Mouse (Mus musculus) limb, embryonic 14.5 days (tissue): ENCODE results near the gene Lef1. TPM values are rescaled to one million over a fixed set of nuclear protein-coding genes. Genes with fewer than 3 reads are reported as not detected.

Source experiments
- ATAC-seq: fragments of 200-750 bp; cut with Nextera tagmentation; 2 replicates; pipeline ENCODE4 v1.8.0; 2017; ENCODE audit warnings: low read depth, moderate number of reproducible peaks, moderate TSS enrichment; ENCODE audit not compliant: low FRiP score
- DNase-seq: peaks from one replicate; pipeline ENCODE4 v3.0.0-alpha.2; 2015; ENCODE audit warnings: low spot score
- H3K27ac ChIP-seq: fragments of 300-500 bp; sonication (generic); replicated peaks from 2 replicates; pipeline ENCODE4 v1.5.1; 2014; ENCODE audit warnings: low read depth, mild to moderate bottlenecking, low read length, moderate library complexity, mixed read lengths
- H3K27me3 ChIP-seq: fragments of 300-500 bp; sonication (generic); 2 replicates; pipeline ENCODE4 v1.6.1; 2014; ENCODE audit warnings: low read length, mixed read lengths; ENCODE audit not compliant: control insufficient read depth, insufficient read depth
- H3K36me3 ChIP-seq: fragments of 300-500 bp; sonication (generic); 2 replicates; pipeline ENCODE4 v1.6.1; 2014; ENCODE audit warnings: mild to moderate bottlenecking, low read length, moderate library complexity, mixed read lengths; ENCODE audit not compliant: control insufficient read depth, insufficient read depth
- H3K4me1 ChIP-seq: fragments of 300-500 bp; sonication (generic); 2 replicates; pipeline ENCODE4 v1.6.1; 2014; ENCODE audit warnings: antibody characterized with exemption, low read length, mixed read lengths; ENCODE audit not compliant: control insufficient read depth, insufficient read depth
- H3K4me2 ChIP-seq: fragments of 300-500 bp; sonication (generic); replicated peaks from 2 replicates; pipeline ENCODE4 v1.6.1; 2014; ENCODE audit warnings: low read depth, mild to moderate bottlenecking, low read length, moderate library complexity; ENCODE audit not compliant: severe bottlenecking
- H3K4me3 ChIP-seq: fragments of 300-500 bp; sonication (generic); replicated peaks from 2 replicates; pipeline ENCODE4 v1.5.1; 2014; ENCODE audit warnings: low read length
- H3K9ac ChIP-seq: fragments of 300-500 bp; sonication (generic); 2 replicates; pipeline ENCODE4 v1.6.1; 2014; ENCODE audit warnings: mild to moderate bottlenecking, low read depth, low read length, moderate library complexity; ENCODE audit not compliant: severe bottlenecking
- H3K9me3 ChIP-seq: fragments of 300-500 bp; sonication (generic); 2 replicates; pipeline ENCODE4 v1.6.1; 2016; ENCODE audit warnings: low read length; ENCODE audit not compliant: control insufficient read depth
- POLR2A ChIP-seq: fragments of 200-500 bp; IDR thresholded peaks from 2 replicates; pipeline ENCODE4 v1.8.0; 2012; ENCODE audit warnings: inconsistent platforms, mild to moderate bottlenecking, moderate library complexity, borderline replicate concordance; ENCODE audit not compliant: insufficient read depth, insufficient read length; ENCODE audit errors: extremely low read depth
- WGBS: fragments of 180-500 bp; shearing (Covaris S2); extraction: QIAGEN DNeasy Blood & Tissue Kit; methylation state at CpG from one replicate; pipeline ENCODE4 v1.1.7; 2014; 5-methylcytosine and 5-hydroxymethylcytosine counted together
- polyA plus RNA-seq, 2 experiments: library from polyadenylated mRNA; depleted of rRNA in 1 of 2; stranded (reverse) in 1 of 2; unstranded in 1 of 2; fragments of >200 nt; fragmentation: Nextera tagmentation in 1 of 2; extraction: Ambion mirVana in 1 of 2; gene quantifications; 2 replicates each; pipeline versions ENCODE4 v1.2.1 to v1.2.3; 2012 to 2014

Lef1 gene
- polyA plus RNA-seq (2012; rRNA removed) (30.8 and 41.9 TPM in 2 replicates), polyA plus RNA-seq (2014; fragmentation: Nextera tagmentation; extraction: Ambion mirVana) (39.9 and 44.3 TPM in 2 replicates)

DNA sequence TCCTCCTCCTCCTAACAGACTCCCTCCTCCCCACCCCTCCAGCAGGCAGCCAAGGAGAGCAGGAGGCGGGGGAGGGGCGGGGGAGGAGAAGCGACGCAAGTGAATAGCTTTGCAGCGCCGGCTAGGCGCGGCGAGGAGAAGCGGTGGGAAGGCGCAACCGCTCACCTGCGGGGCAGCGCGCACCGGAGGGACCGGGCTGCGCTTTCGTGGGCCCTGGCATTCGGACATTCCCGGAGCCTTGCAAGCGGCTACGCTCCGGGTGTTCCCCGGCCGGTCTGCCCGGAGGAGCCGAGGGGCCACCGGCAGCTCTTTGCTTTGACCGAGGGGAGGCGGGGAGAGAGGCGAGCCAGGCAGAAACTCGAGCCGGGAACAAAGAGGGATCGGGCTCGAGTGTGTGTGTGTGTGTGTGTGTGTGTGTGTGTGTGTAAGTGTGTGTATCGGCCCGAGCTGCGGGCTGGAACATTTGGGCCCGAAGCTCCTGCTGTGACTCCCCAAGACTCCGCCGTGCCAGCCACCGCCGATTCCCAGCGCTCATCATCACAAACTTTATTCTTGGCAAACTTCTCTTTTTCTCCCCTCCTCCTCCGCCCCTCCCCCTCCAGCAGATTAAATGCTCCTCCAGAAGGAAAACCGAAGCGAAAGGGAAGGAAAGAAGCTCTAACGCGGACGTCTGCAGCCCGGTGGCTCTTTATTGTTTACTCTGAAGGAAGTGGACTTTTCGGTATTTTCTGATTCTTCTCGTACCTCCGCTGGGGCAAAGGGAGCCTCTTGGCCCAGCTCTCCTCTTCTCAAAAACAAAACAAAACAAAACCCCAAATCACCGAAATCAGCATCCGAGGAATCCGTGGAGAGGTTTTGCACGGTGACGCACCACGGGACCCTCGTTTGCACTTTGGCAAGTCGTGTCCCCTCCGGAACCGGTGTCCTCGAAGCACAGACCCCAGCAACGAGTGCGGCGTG lies at the start of gene Lef1:
TSS of gene Lef1 (plus strand) at position 281 of the 960 bp plus-strand sequence.
- Histone ChIP-seq H3K4me2 (peak within 1 kb of the TSS; percentile 92), H3K9me3 (no peaks in the 10 kb centered on the region), H3K27me3 (peaks cover 38% of the 10 kb centered on the region; the same call in 1 of the 2 replicates), H3K4me3 (peak within 1 kb of the TSS; percentile 60), H3K9ac (peak within 1 kb of the TSS; percentile 72), H3K4me1 (peaks cover 29% of the 10 kb centered on the region), H3K36me3 (no peaks in the 10 kb centered on the region), H3K27ac (peak within 1 kb of the TSS; percentile 71)
- WGBS, result 0% methylated on average over 57 of the region's 69 CpGs
- 0 out of 2 replicates have a peak, but pooled peaks have one; percentile 65 for TF ChIP-seq POLR2A
- ATAC-seq (peak; percentile 32; the same call in 1 of the 2 replicates), DNase-seq (no peak)

DNA sequence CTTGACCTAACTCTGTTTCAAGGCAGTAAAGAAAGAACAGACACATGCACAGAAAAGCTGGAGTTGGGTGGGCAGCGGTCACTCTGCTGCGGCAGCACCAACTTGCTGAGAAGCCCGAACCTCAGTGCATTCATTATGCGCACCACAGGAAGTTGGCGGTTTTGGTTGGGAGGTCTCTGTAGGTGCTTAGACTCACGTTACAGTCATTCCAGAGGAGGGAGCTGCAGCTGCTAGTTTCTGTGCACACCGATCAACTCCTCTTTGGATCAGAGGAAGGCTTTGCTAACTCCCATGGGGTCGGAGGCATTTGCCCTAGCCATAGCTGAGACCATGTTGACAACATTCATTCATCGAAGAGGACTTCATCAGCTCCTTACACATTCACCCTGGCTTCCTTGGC lies 45.3 kb upstream of the Lef1 start:
- no peak for ATAC-seq
- no peak overlapping the region for H3K9ac ChIP-seq

GRCm38 (mm10) chr3:131066171-131066570 lies 44.1 kb upstream of the Lef1 start:
- no peak for TF ChIP-seq POLR2A
- Histone ChIP-seq H3K4me1 (no peaks in the 10 kb centered on the region), H3K4me2 (peak overlapping the region; percentile 11; the same call in 1 of the 2 replicates), H3K36me3 (no peaks in the 10 kb centered on the region), H3K27me3 (no peaks in the 10 kb centered on the region), H3K27ac (no peak overlapping the region), H3K9ac (no peak overlapping the region), H3K4me3 (no peak overlapping the region), H3K9me3 (no peaks in the 10 kb centered on the region)
- ATAC-seq (no peak), DNase-seq (no peak)
- 15% methylated on average over 8 of the region's 8 CpGs for WGBS

More for the DNA sequence above, 45.3 kb upstream of the Lef1 start:
- TF ChIP-seq POLR2A, result no peak
- no peaks in the 10 kb centered on the region for H3K4me1 ChIP-seq
- H3K27ac ChIP-seq, result no peak overlapping the region
- H3K36me3 ChIP-seq, result no peaks in the 10 kb centered on the region
- no peaks in the 10 kb centered on the region for H3K9me3 ChIP-seq
- no peak overlapping the region for H3K4me3 ChIP-seq
- H3K27me3 ChIP-seq, result no peaks in the 10 kb centered on the region
- H3K4me2 ChIP-seq, result no peak overlapping the region
- DNase-seq, result no peak
- WGBS, result 74% methylated on average over 9 of the region's 9 CpGs

DNA sequence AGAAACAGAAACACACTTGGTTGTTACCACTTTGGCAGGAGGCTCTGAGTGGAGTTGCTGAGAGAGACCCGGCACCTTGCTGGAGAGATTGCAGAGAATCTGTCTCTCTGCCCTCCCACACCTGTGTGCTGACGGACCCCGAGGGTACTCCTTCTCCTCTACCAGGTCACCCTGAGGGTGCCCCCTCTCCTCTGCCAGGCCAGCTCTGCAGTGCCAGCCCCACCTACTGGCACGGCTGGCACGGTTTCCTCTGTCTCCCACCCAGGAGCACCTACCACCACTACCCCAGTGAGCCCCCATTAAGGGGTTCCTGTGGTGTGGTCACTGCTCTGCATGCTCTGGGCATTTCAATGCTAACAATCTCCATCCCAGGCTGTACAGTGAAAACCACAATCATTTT lies 42.3 kb upstream of the Lef1 start:
- TF ChIP-seq POLR2A, result no peak
- Histone ChIP-seq H3K9me3 (no peaks in the 10 kb centered on the region), H3K9ac (no peak overlapping the region), H3K4me1 (no peaks in the 10 kb centered on the region), H3K27me3 (no peaks in the 10 kb centered on the region), H3K4me3 (no peak overlapping the region), H3K27ac (no peak overlapping the region), H3K36me3 (no peaks in the 10 kb centered on the region), H3K4me2 (no peak overlapping the region)
- 88% methylated on average over 5 of the region's 5 CpGs for WGBS
- ATAC-seq (no peak), DNase-seq (no peak)

- ATAC-seq (no peak), DNase-seq (no peak)
- no peaks in the 10 kb centered on the region for H3K27me3 ChIP-seq
- H3K4me3 ChIP-seq, result no peak overlapping the region
- 69% methylated on average over 7 of the region's 7 CpGs for WGBS
- H3K4me1 ChIP-seq, result no peaks in the 10 kb centered on the region
- no peak overlapping the region for H3K27ac ChIP-seq
- H3K4me2 ChIP-seq, result no peak overlapping the region
- no peaks in the 10 kb centered on the region for H3K9me3 ChIP-seq
- no peaks in the 10 kb centered on the region for H3K36me3 ChIP-seq
- TF ChIP-seq POLR2A, result no peak
- H3K9ac ChIP-seq, result no peak overlapping the region
Observed at GRCm38 (mm10) chr3:131070210-131070609, 40.1 kb upstream of the Lef1 start.
